ENCODE assay signal across 13 mouse cellular contexts in genomic region chr4:53595246-53596062, GRCm38 (mm10). TPM values are rescaled to one million over a fixed set of nuclear protein-coding genes. Genes with fewer than 3 reads are reported as not detected.
A peak's percentile ranks its signal among the peaks of the same experiment; 100 is the strongest.
DNase-seq lines count a peak whose midpoint lies in the region; ATAC-seq and TF ChIP-seq lines count a peak whose summit lies in the region.
"Had no signal": no experiment of that assay in that cellular context is flagged by ENCODE, and none has a peak within 500 bp of the region (broad histone marks: within the 10 kb centered on the region; RNA-seq: fewer than 3 reads in every experiment).

No protein-coding gene starts in this region.

- no peak for DNase-seq in forebrain, embryonic 10.5 days (ENCODE audit: extremely low spot score, low spot score)
- DNase-seq in lung, adult 2 months: no peak
- DNase-seq in liver, embryonic 11.5 days (ENCODE audit: low spot score): no peak
- no peak for DNase-seq in hindbrain, embryonic 14.5 days (ENCODE audit: low spot score)
- no peak for DNase-seq in spleen, postnatal 4 days (ENCODE audit: low spot score in 2 of 2)
- DNase-seq: gastrocnemius, postnatal 10 days; thymus, postnatal 4 days had no signal

- no peaks in the 10 kb centered on the region for H3K9me3 ChIP-seq in forebrain, embryonic 15.5 days
- no peaks in the 10 kb centered on the region for H3K9me3 ChIP-seq in forebrain, embryonic 10.5 days
- H3K9me3 ChIP-seq in lung, embryonic 16.5 days (ENCODE audit: control insufficient read depth, low read length): no peaks in the 10 kb centered on the region
- H3K9me3 ChIP-seq in liver, embryonic 11.5 days (ENCODE audit: control insufficient read depth, low read length): no peaks in the 10 kb centered on the region
- H3K9me3 ChIP-seq in stomach, embryonic 14.5 days (ENCODE audit: control insufficient read depth, low read depth, low read length): no peaks in the 10 kb centered on the region
- H3K9me3 ChIP-seq in hindbrain, embryonic 14.5 days (ENCODE audit: control insufficient read depth, low read length): no peaks in the 10 kb centered on the region
- H3K9me3 ChIP-seq: G1E; neural tube, embryonic 12.5 days had no signal

- H3K36me3 ChIP-seq in forebrain, embryonic 15.5 days: no peaks in the 10 kb centered on the region
- H3K36me3 ChIP-seq in forebrain, embryonic 10.5 days (replicated peaks): no peaks in the 10 kb centered on the region
- H3K36me3 ChIP-seq in lung, embryonic 16.5 days (ENCODE audit: control insufficient read depth, insufficient read depth, low read length): no peaks in the 10 kb centered on the region
- no peaks in the 10 kb centered on the region for H3K36me3 ChIP-seq in liver, embryonic 11.5 days (ENCODE audit: control insufficient read depth, insufficient read depth, low read length)
- H3K36me3 ChIP-seq in stomach, embryonic 14.5 days (ENCODE audit: control insufficient read depth, insufficient read depth, low read length): no peaks in the 10 kb centered on the region
- H3K36me3 ChIP-seq in hindbrain, embryonic 14.5 days (replicated peaks; ENCODE audit: control insufficient read depth, insufficient read depth): no peaks in the 10 kb centered on the region
- H3K36me3 ChIP-seq: G1E; neural tube, embryonic 12.5 days had no signal

- peaks cover 7% of the 10 kb centered on the region; the same call in 1 of the 2 replicates for H3K4me1 ChIP-seq in forebrain, embryonic 15.5 days
- peaks cover 11% of the 10 kb centered on the region; the same call in 1 of the 2 replicates for H3K4me1 ChIP-seq in forebrain, embryonic 10.5 days
- H3K4me1 ChIP-seq in lung, embryonic 16.5 days (replicated peaks; ENCODE audit: control insufficient read depth, insufficient read depth, low read length): peaks cover 11% of the 10 kb centered on the region
- no peaks in the 10 kb centered on the region for H3K4me1 ChIP-seq in lung, adult 2 months (ENCODE audit: control insufficient read depth, insufficient read depth, low read length)
- no peaks in the 10 kb centered on the region for H3K4me1 ChIP-seq in liver, embryonic 11.5 days (replicated peaks; ENCODE audit: control insufficient read depth, insufficient read depth, low read length)
- no peaks in the 10 kb centered on the region for H3K4me1 ChIP-seq in stomach, embryonic 14.5 days (ENCODE audit: control insufficient read depth, insufficient read depth, low read length)
- H3K4me1 ChIP-seq in hindbrain, embryonic 14.5 days (replicated peaks; ENCODE audit: control insufficient read depth, insufficient read depth, low read length): no peaks in the 10 kb centered on the region; the same call in 1 of the 2 replicates
- H3K4me1 ChIP-seq: neural tube, embryonic 12.5 days had no signal

- no peak overlapping the region for H3K4me3 ChIP-seq in forebrain, embryonic 15.5 days
- no peak overlapping the region for H3K4me3 ChIP-seq in forebrain, embryonic 10.5 days
- H3K4me3 ChIP-seq in lung, embryonic 16.5 days (ENCODE audit: low read length): no peak overlapping the region
- no peak overlapping the region for H3K4me3 ChIP-seq in lung, adult 2 months (replicated peaks; ENCODE audit: extremely low read depth, low read depth, low read length)
- H3K4me3 ChIP-seq in liver, embryonic 11.5 days (ENCODE audit: low read depth, low read length): no peak overlapping the region
- no peak overlapping the region for H3K4me3 ChIP-seq in stomach, embryonic 14.5 days (ENCODE audit: low read depth, low read length)
- no peak overlapping the region for H3K4me3 ChIP-seq in hindbrain, embryonic 14.5 days (replicated peaks; ENCODE audit: low read length)
- H3K4me3 ChIP-seq: neural tube, embryonic 12.5 days had no signal

- no peak overlapping the region for H3K9ac ChIP-seq in forebrain, embryonic 15.5 days (replicated peaks)
- H3K9ac ChIP-seq in lung, embryonic 16.5 days (ENCODE audit: low read length): 0 out of 2 replicates have a peak overlapping the region, but pooled peaks have one; percentile 22
- H3K9ac ChIP-seq in liver, embryonic 11.5 days (ENCODE audit: low read depth, low read length): no peak overlapping the region
- no peak overlapping the region for H3K9ac ChIP-seq in stomach, embryonic 14.5 days (replicated peaks; ENCODE audit: low read depth, low read length)
- no peak overlapping the region for H3K9ac ChIP-seq in hindbrain, embryonic 14.5 days
- H3K9ac ChIP-seq: neural tube, embryonic 12.5 days had no signal

- no peak overlapping the region for H3K27ac ChIP-seq in forebrain, embryonic 15.5 days (replicated peaks)
- no peak overlapping the region for H3K27ac ChIP-seq in forebrain, embryonic 10.5 days
- H3K27ac ChIP-seq in lung, embryonic 16.5 days (ENCODE audit: low read length): no peak overlapping the region; the same call in 1 of the 2 replicates
- H3K27ac ChIP-seq in liver, embryonic 11.5 days (ENCODE audit: low read depth, low read length): peak overlapping the region; percentile 73
- H3K27ac ChIP-seq in stomach, embryonic 14.5 days (ENCODE audit: low read length): no peak overlapping the region
- H3K27ac ChIP-seq in hindbrain, embryonic 14.5 days: no peak overlapping the region
- H3K27ac ChIP-seq: macrophage; neural tube, embryonic 12.5 days had no signal

- no peak overlapping the region for H3K4me2 ChIP-seq in forebrain, embryonic 15.5 days (replicated peaks)
- 0 out of 2 replicates have a peak overlapping the region, but pooled peaks have one; percentile 6 for H3K4me2 ChIP-seq in lung, embryonic 16.5 days (ENCODE audit: low read depth, low read length)
- H3K4me2 ChIP-seq in liver, embryonic 11.5 days: no peak overlapping the region
- H3K4me2 ChIP-seq in stomach, embryonic 14.5 days (replicated peaks; ENCODE audit: low read depth, low read length): no peak overlapping the region
- H3K4me2 ChIP-seq in hindbrain, embryonic 14.5 days (replicated peaks): no peak overlapping the region
- H3K4me2 ChIP-seq: neural tube, embryonic 12.5 days had no signal

- ATAC-seq in forebrain, embryonic 15.5 days (replicated peaks): 0 out of 2 replicates have a peak, but pooled peaks have one; percentile 38
- peak; percentile 56 for ATAC-seq in lung, embryonic 16.5 days (ENCODE audit: low read depth)
- ATAC-seq in liver, embryonic 11.5 days (replicated peaks; ENCODE audit: low FRiP score): peak; percentile 82
- ATAC-seq in stomach, embryonic 14.5 days (ENCODE audit: insufficient number of reproducible peaks, insufficient read depth, low FRiP score, low read depth): peak; percentile 78; the same call in 1 of the 2 replicates
- ATAC-seq in hindbrain, embryonic 14.5 days (ENCODE audit: low FRiP score): no peak

- TF ChIP-seq POLR2A in lung, adult 2 months (IDR thresholded peaks at IDR 0.05; ENCODE audit: borderline replicate concordance, extremely low read depth, low read depth, low read length): no peak

- no peak for TF ChIP-seq CTCF in lung, adult 2 months (IDR thresholded peaks at IDR 0.05; ENCODE audit: insufficient read depth, low read length)

- WGBS in forebrain, embryonic 15.5 days: 71% methylated on average over 12 of the region's 12 CpGs
- WGBS in forebrain, embryonic 10.5 days: 83% methylated on average over 12 of the region's 12 CpGs
- 49% methylated on average over 12 of the region's 12 CpGs for WGBS in lung, embryonic 16.5 days
- 63% methylated on average over 12 of the region's 12 CpGs for WGBS in lung, adult 2 months
- WGBS in liver, embryonic 11.5 days: 64% methylated on average over 12 of the region's 12 CpGs
- WGBS in stomach, embryonic 14.5 days: 68% methylated on average over 12 of the region's 12 CpGs
- WGBS in hindbrain, embryonic 14.5 days: 74% methylated on average over 12 of the region's 12 CpGs

- no peaks in the 10 kb centered on the region for H3K27me3 ChIP-seq in forebrain, embryonic 15.5 days
- no peaks in the 10 kb centered on the region for H3K27me3 ChIP-seq in forebrain, embryonic 10.5 days (ENCODE audit: poor library complexity, severe bottlenecking)
- H3K27me3 ChIP-seq in lung, embryonic 16.5 days (ENCODE audit: control insufficient read depth, insufficient read depth, low read depth, low read length): no peaks in the 10 kb centered on the region
- H3K27me3 ChIP-seq in liver, embryonic 11.5 days (replicated peaks; ENCODE audit: control insufficient read depth, insufficient read depth, low read length): no peaks in the 10 kb centered on the region
- H3K27me3 ChIP-seq in stomach, embryonic 14.5 days (ENCODE audit: control insufficient read depth, insufficient read depth, low read length): no peaks in the 10 kb centered on the region
- no peaks in the 10 kb centered on the region for H3K27me3 ChIP-seq in hindbrain, embryonic 14.5 days (ENCODE audit: control insufficient read depth, insufficient read depth, low read length)
- H3K27me3 ChIP-seq: neural tube, embryonic 12.5 days had no signal

RNA-seq across cellular contexts. Expression of gene Fsd1l, which starts 35.8 kb away (rescaled TPM):
- polyA plus RNA-seq in forebrain, embryonic 15.5 days (2015; fragmentation: Nextera tagmentation; extraction: Ambion mirVana): 47.6 and 52.3 TPM in 2 replicates
- polyA plus RNA-seq in forebrain, embryonic 10.5 days (2016; fragmentation: Nextera tagmentation; extraction: Ambion mirVana): 24.6 and 27.3 TPM in 2 replicates
- 8.6 and 11.7 TPM in 2 replicates for polyA plus RNA-seq in lung, embryonic 16.5 days (2015; fragmentation: Nextera tagmentation; extraction: Ambion mirVana)
- 0.75 and 1.6 TPM in 2 replicates for polyA plus RNA-seq in lung, adult 2 months (2012; rRNA removed)
- 2.7 and 3.7 TPM in 2 replicates for polyA plus RNA-seq in liver, embryonic 11.5 days (2014; fragmentation: Nextera tagmentation; extraction: Ambion mirVana)
- polyA plus RNA-seq in stomach, embryonic 14.5 days (2014; fragmentation: Nextera tagmentation; extraction: Ambion mirVana): 11.1 and 11.4 TPM in 2 replicates
- 28.1 and 33.4 TPM in 2 replicates for polyA plus RNA-seq in hindbrain, embryonic 14.5 days (2014; fragmentation: Nextera tagmentation; extraction: Ambion mirVana)
- polyA plus RNA-seq: G1E had no signal
